Mouse (Mus musculus): ENCODE data around the gene Slc39a9.

GRCm38 (mm10) chr12:80728207-80728606 is 84.5 kb downstream of the Slc39a9 start:
- TF ChIP-seq GATA1 (IDR thresholded peaks at IDR 0.05; ENCODE audit: borderline replicate concordance, low read length) (no peak), FLI1 (IDR thresholded peaks at IDR 0.05; ENCODE audit: low read length) (no peak)

Data from megakaryocyte, embryonic 14.5 days (primary cell).